Mouse (Mus musculus) cerebellum, adult 2 months (tissue): ENCODE data around the gene Mex3d.

Experiments
- CTCF ChIP-seq: fragments of 200-500 bp; IDR thresholded peaks from 2 replicates; pipeline ENCODE4 v1.5.1; 2011; ENCODE audit warnings: low read depth, mild to moderate bottlenecking, control low read depth, low read length, moderate library complexity, borderline replicate concordance; ENCODE audit not compliant: insufficient read depth
- POLR2A ChIP-seq: fragments of 200-500 bp; IDR thresholded peaks from 2 replicates; pipeline ENCODE4 v1.6.1; 2011; ENCODE audit warnings: low read length, control low read depth, borderline replicate concordance; ENCODE audit not compliant: insufficient read depth

- peak; percentile 52 for TF ChIP-seq POLR2A
- peak; percentile 24; the same call in 1 of the 2 replicates for TF ChIP-seq CTCF
Observed at GRCm38 (mm10) chr10:80357994-80358639, 29.3 kb downstream of the Mex3d start.
